Mouse (Mus musculus) hindbrain, postnatal 0 days (tissue): ENCODE data around the gene Cmtm5. TPM values are rescaled to one million over a fixed set of nuclear protein-coding genes. Genes with fewer than 3 reads are reported as not detected.
A peak's percentile ranks its signal among the peaks of the same experiment; 100 is the strongest.
"Not testable (repeated sequence)": the region's sequence is repeated elsewhere in the genome, so short reads cannot be mapped to it uniquely, and the experiment has no call there.

Experiments
- ATAC-seq: fragments of 200-750 bp; cut with Nextera tagmentation; 2 replicates; pipeline ENCODE4 v1.8.0; 2017; ENCODE audit warnings: mild to moderate bottlenecking, moderate TSS enrichment, moderate library complexity
- DNase-seq: peaks from one replicate; pipeline ENCODE4 v3.0.0-alpha.2; 2015; ENCODE audit warnings: low spot score
- H3K27ac ChIP-seq: fragments of 300-500 bp; sonication (generic); 2 replicates; pipeline ENCODE4 v1.5.1; 2014; ENCODE audit warnings: mild to moderate bottlenecking
- H3K27me3 ChIP-seq: fragments of 300-500 bp; sonication (generic); 2 replicates; pipeline ENCODE4 v1.6.1; 2014; ENCODE audit warnings: low read length, mixed read lengths; ENCODE audit not compliant: insufficient read depth
- H3K36me3 ChIP-seq: fragments of 300-500 bp; sonication (generic); 2 replicates; pipeline ENCODE4 v1.6.1; 2014; ENCODE audit warnings: low read length, mixed read lengths; ENCODE audit not compliant: insufficient read depth
- H3K4me1 ChIP-seq: fragments of 300-500 bp; sonication (generic); 2 replicates; pipeline ENCODE4 v1.6.1; 2014; ENCODE audit warnings: antibody characterized with exemption, low read length, mixed read lengths; ENCODE audit not compliant: insufficient read depth
- H3K4me2 ChIP-seq: fragments of 300-500 bp; sonication (generic); 2 replicates; pipeline ENCODE4 v1.6.1; 2014; ENCODE audit warnings: low read depth, mild to moderate bottlenecking, low read length, moderate library complexity, mixed read lengths
- H3K4me3 ChIP-seq: fragments of 300-500 bp; sonication (generic); 2 replicates; pipeline ENCODE4 v1.5.1; 2014; ENCODE audit warnings: low read length
- H3K9ac ChIP-seq: fragments of 300-500 bp; sonication (generic); replicated peaks from 2 replicates; pipeline ENCODE4 v1.6.1; 2014; ENCODE audit warnings: mild to moderate bottlenecking, low read length, moderate library complexity, mixed read lengths
- H3K9me3 ChIP-seq: fragments of 300-500 bp; sonication (generic); 2 replicates; pipeline ENCODE4 v1.6.1; 2016; ENCODE audit warnings: low read length, mixed read lengths
- CTCF ChIP-seq: IDR thresholded peaks from 2 replicates; pipeline ENCODE4 v1.5.1; 2016; ENCODE audit warnings: antibody characterized with exemption, control low read depth, low read depth
- WGBS: fragments of 180-500 bp; shearing (Covaris S2); extraction: QIAGEN DNeasy Blood & Tissue Kit; methylation state at CpG from one replicate; pipeline ENCODE4 v1.1.7; 2014; 5-methylcytosine and 5-hydroxymethylcytosine counted together
- microRNA counts: library from miRNA; unstranded; fragments of <30 nt; microRNA quantifications from one replicate; lab custom pipeline; 2015
- microRNA-seq, 2 experiments: library from miRNA; unstranded; fragments of <30 nt; microRNA quantifications; one replicate each; pipeline ENCODE4; 2016
- polyA plus RNA-seq: library from polyadenylated mRNA; unstranded; fragments of >200 nt; fragmentation: Nextera tagmentation; extraction: Ambion mirVana; gene quantifications from 2 replicates; pipeline ENCODE4 v1.2.1, GENCODE M21; 2015
- total RNA-seq: library from RNA; depleted of rRNA; stranded (reverse); fragments of >200 nt; gene quantifications from 2 replicates; pipeline ENCODE4 v1.2.3, GENCODE M21; 2014; rRNA removed

Cmtm5 gene
- total and polyA plus RNA-seq, 2 experiments from 2014 or later = 44.8 to 74.1 TPM

DNA sequence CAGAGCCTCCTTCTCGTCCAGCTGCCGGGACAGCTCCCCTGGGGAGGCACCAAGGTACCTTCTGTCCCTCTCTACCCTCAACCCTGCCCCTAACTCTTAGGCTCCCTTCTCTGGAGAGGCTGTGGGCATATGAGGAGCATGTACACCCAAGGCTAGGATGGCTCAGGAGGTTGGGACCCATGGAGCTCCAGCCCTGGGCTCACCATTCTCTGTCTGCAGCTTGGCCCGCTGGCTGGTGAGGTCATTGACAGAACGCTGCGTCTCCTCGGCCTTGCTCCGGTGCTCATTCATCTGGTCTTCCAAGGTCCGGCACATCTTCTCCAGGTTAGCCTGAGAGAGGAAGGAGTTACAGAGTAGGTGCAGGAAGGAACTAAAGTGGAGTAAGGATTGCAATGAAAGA, 42.6 kb downstream of the Cmtm5 start:
- DNase-seq (no peak), ATAC-seq (no peak)
- Histone ChIP-seq H3K36me3 (no peaks in the 10 kb centered on the region), H3K27me3 (no peaks in the 10 kb centered on the region), H3K27ac (no peak overlapping the region), H3K4me2 (no peak overlapping the region), H3K9ac (no peak overlapping the region), H3K4me3 (no peak overlapping the region), H3K4me1 (peaks cover 6% of the 10 kb centered on the region; the same call in 1 of the 2 replicates), H3K9me3 (no peaks in the 10 kb centered on the region)
- WGBS = 89% methylated on average over 8 of the region's 8 CpGs
- TF ChIP-seq CTCF = no peak

GRCm38 (mm10) chr14:54981934-54982333, 45.9 kb downstream of the Cmtm5 start:
- Histone ChIP-seq H3K4me2 (no peak overlapping the region), H3K4me1 (no peaks in the 10 kb centered on the region), H3K27ac (no peak overlapping the region), H3K4me3 (no peak overlapping the region), H3K9me3 (no peaks in the 10 kb centered on the region), H3K27me3 (no peaks in the 10 kb centered on the region), H3K36me3 (no peaks in the 10 kb centered on the region), H3K9ac (no peak overlapping the region)
- ATAC-seq = no peak
- no peak for TF ChIP-seq CTCF
- WGBS = 100% methylated on average over 7 of the region's 7 CpGs
- DNase-seq = no peak

DNA sequence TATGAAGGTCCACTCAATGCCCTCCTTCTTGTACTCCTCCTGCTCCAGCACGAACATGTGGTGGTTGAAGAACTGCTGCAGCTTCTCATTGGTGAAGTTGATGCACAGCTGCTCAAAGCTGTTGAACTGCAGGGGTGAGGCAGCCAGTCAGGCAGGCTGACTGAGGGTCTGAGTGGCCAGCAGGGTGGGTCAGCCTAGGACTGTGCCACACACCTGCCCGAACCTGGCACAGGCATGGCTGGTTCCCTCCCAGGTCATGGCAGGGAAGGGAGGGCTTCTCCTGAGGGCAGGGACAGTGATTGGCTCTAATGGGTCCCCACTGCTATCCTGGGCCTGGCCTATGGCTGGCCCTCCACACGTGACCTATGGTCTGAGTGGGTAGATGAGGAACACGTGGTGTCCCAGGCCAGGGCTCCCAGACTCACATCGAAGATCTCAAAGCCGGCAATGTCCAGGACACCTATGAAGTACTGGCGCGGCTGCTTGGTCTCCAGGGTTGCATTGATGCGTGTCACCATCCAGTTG, 52.4 kb downstream of the Cmtm5 start:
- H3K36me3 ChIP-seq, ATAC-seq, H3K9ac ChIP-seq, DNase-seq, H3K27me3 ChIP-seq, H3K4me1 ChIP-seq, H3K27ac ChIP-seq, H3K4me2 ChIP-seq, H3K9me3 ChIP-seq, H3K4me3 ChIP-seq: not testable (repeated sequence)
- 91% methylated on average over 9 of the region's 9 CpGs for WGBS

MicroRNAs encoded within 50 kb of the gene (microRNA counts, 519-probe panel; counts per million panel counts)
- 2,658 counts per million, percentile 41 among the panel's probes with 10 or more counts for microRNA mmu-miR-208a (lab: Ali Mortazavi, UCI)
- microRNA mmu-miR-208b (lab: Ali Mortazavi, UCI) = 1,133 counts per million, percentile 14 among the panel's probes with 10 or more counts

Small RNAs within 50 kb of the gene (microRNA-seq; reads per million reads assigned to microRNA genes)
- gene Mir208a (1.1 to 4.8 reads per million in 2 experiments), gene Mir208b (6.4 to 37.2 reads per million in 2 experiments)

Other genes starting within 250 kb of the Cmtm5 start
- 101 and 118 TPM in 2 replicates for gene Acin1, start 249.3 kb upstream of the Cmtm5 start, total RNA-seq
- gene Acin1, start 249.3 kb upstream of the Cmtm5 start, polyA plus RNA-seq = 102 and 106 TPM in 2 replicates
- gene Gm29776, start 237.4 kb upstream of the Cmtm5 start, total RNA-seq = 0.31 and 0.61 TPM in 2 replicates
- gene Gm29776, start 237.4 kb upstream of the Cmtm5 start, polyA plus RNA-seq = 0.26 and 0.28 TPM in 2 replicates
- gene Cebpe, start 224.1 kb upstream of the Cmtm5 start, total RNA-seq = not detected in 2 replicates
- not detected in 2 replicates for gene Cebpe, start 224.1 kb upstream of the Cmtm5 start, polyA plus RNA-seq
- 8.9 and 10.6 TPM in 2 replicates for gene Slc7a8, start 154.3 kb upstream of the Cmtm5 start, total RNA-seq
- gene Slc7a8, start 154.3 kb upstream of the Cmtm5 start, polyA plus RNA-seq = 7.9 and 9.3 TPM in 2 replicates
- gene Rnf212b, start 122.1 kb upstream of the Cmtm5 start, total RNA-seq = not detected in 2 replicates
- gene Rnf212b, start 122.1 kb upstream of the Cmtm5 start, polyA plus RNA-seq = not detected in 2 replicates
- 7.8 and 9.6 TPM in 2 replicates for gene Homez, start 65.3 kb upstream of the Cmtm5 start, total RNA-seq
- 9.0 and 9.3 TPM in 2 replicates for gene Homez, start 65.3 kb upstream of the Cmtm5 start, polyA plus RNA-seq
- gene Ppp1r3e, start 58.7 kb upstream of the Cmtm5 start, total RNA-seq = 21.3 and 26.5 TPM in 2 replicates
- gene Ppp1r3e, start 58.7 kb upstream of the Cmtm5 start, polyA plus RNA-seq = 4.0 and 5.1 TPM in 2 replicates
- gene Bcl2l2, start 52.9 kb upstream of the Cmtm5 start, total RNA-seq = 28.4 and 37.1 TPM in 2 replicates
- gene Bcl2l2, start 52.9 kb upstream of the Cmtm5 start, polyA plus RNA-seq = 4.3 and 4.6 TPM in 2 replicates
- 3.0 and 6.8 TPM in 2 replicates for gene Gm20521, start 52.8 kb upstream of the Cmtm5 start, total RNA-seq
- gene Gm20521, start 52.8 kb upstream of the Cmtm5 start, polyA plus RNA-seq = 1.3 and 1.9 TPM in 2 replicates
- 88.1 and 109 TPM in 2 replicates for gene Pabpn1, start 43.8 kb upstream of the Cmtm5 start, total RNA-seq
- gene Pabpn1, start 43.8 kb upstream of the Cmtm5 start, polyA plus RNA-seq = 145 and 154 TPM in 2 replicates
- gene Slc22a17, start 23.1 kb upstream of the Cmtm5 start, total RNA-seq = 605 and 606 TPM in 2 replicates
- 349 and 369 TPM in 2 replicates for gene Slc22a17, start 23.1 kb upstream of the Cmtm5 start, polyA plus RNA-seq
- gene Efs, start 10.1 kb upstream of the Cmtm5 start, total RNA-seq = 38.0 and 43.1 TPM in 2 replicates
- gene Efs, start 10.1 kb upstream of the Cmtm5 start, polyA plus RNA-seq = 12.9 and 13.8 TPM in 2 replicates
- gene Il25, start 3.6 kb upstream of the Cmtm5 start, total RNA-seq = not detected in 2 replicates
- gene Il25, start 3.6 kb upstream of the Cmtm5 start, polyA plus RNA-seq = 0.95 and 1.2 TPM in 2 replicates
- 0.21 and 0.32 TPM in 2 replicates for gene Myh6, start 30.7 kb downstream of the Cmtm5 start, total RNA-seq
- gene Myh6, start 30.7 kb downstream of the Cmtm5 start, polyA plus RNA-seq = 1.1 and 1.4 TPM in 2 replicates
- gene Gm17428, start 40.7 kb downstream of the Cmtm5 start, total RNA-seq = not detected in 2 replicates
- not detected in 2 replicates for gene Gm17428, start 40.7 kb downstream of the Cmtm5 start, polyA plus RNA-seq
- gene Myh7, start 58.4 kb downstream of the Cmtm5 start, total RNA-seq = 1.3 and 2.0 TPM in 2 replicates
- 6.5 and 8.6 TPM in 2 replicates for gene Myh7, start 58.4 kb downstream of the Cmtm5 start, polyA plus RNA-seq
- 16.6 and 25.4 TPM in 2 replicates for gene Ngdn, start 79.2 kb downstream of the Cmtm5 start, total RNA-seq
- 53.2 and 55.2 TPM in 2 replicates for gene Ngdn, start 79.2 kb downstream of the Cmtm5 start, polyA plus RNA-seq
- 10.7 and 10.9 TPM in 2 replicates for gene Zfhx2, start 156.1 kb downstream of the Cmtm5 start, total RNA-seq
- gene Zfhx2, start 156.1 kb downstream of the Cmtm5 start, polyA plus RNA-seq = 8.1 and 8.4 TPM in 2 replicates
- 37.7 and 44.1 TPM in 2 replicates for gene Thtpa, start 158.5 kb downstream of the Cmtm5 start, total RNA-seq
- gene Thtpa, start 158.5 kb downstream of the Cmtm5 start, polyA plus RNA-seq = 31.8 and 32.8 TPM in 2 replicates
- 5.7 and 6.5 TPM in 2 replicates for gene Ap1g2, start 170.3 kb downstream of the Cmtm5 start, total RNA-seq
- gene Ap1g2, start 170.3 kb downstream of the Cmtm5 start, polyA plus RNA-seq = 5.9 and 6.1 TPM in 2 replicates
- 124 and 126 TPM in 2 replicates for gene Jph4, start 180.7 kb downstream of the Cmtm5 start, total RNA-seq
- 28.3 and 29.4 TPM in 2 replicates for gene Jph4, start 180.7 kb downstream of the Cmtm5 start, polyA plus RNA-seq